ENCODE assay signal across 7 mouse cellular contexts in genomic region chr17:56256239-56256881, GRCm38 (mm10). TPM values are rescaled to one million over a fixed set of nuclear protein-coding genes. Genes with fewer than 3 reads are reported as not detected.
DNase-seq lines count a peak whose midpoint lies in the region; ATAC-seq lines count a peak whose summit lies in the region.

Gene Fem1a, plus strand, starts transcription at chr17:56256810.

- peaks cover 16% of the 10 kb centered on the region for H3K4me1 ChIP-seq in intestine, embryonic 14.5 days (replicated peaks; ENCODE audit: control insufficient read depth, insufficient read depth, low read length)

- H3K9ac ChIP-seq in intestine, embryonic 14.5 days (ENCODE audit: low read length), result peak within 1 kb of the TSS; percentile 53

- peak within 1 kb of the TSS; percentile 87 for H3K4me2 ChIP-seq in intestine, embryonic 14.5 days (ENCODE audit: low read length)

- peaks cover 33% of the 10 kb centered on the region for H3K36me3 ChIP-seq in intestine, embryonic 14.5 days (ENCODE audit: control insufficient read depth, insufficient read depth, low read length)

- H3K27me3 ChIP-seq in intestine, embryonic 14.5 days (replicated peaks; ENCODE audit: control insufficient read depth, insufficient read depth, low read length), result no peaks in the 10 kb centered on the region

- H3K9me3 ChIP-seq in intestine, embryonic 14.5 days (ENCODE audit: control insufficient read depth, low read length), result no peaks in the 10 kb centered on the region

- intact Hi-C loops in left cerebral cortex, postnatal 14 days (cut with DNase I), result no loop called here

- WGBS in intestine, embryonic 14.5 days, result under 1% methylated on average over 28 of the region's 28 CpGs

- peak; percentile 88 for ATAC-seq in intestine, embryonic 14.5 days (replicated peaks; ENCODE audit: low FRiP score, low TSS enrichment, low read depth)

- peak; percentile 83 to 84 for DNase-seq in adrenal gland, adult 18-20 months (ENCODE audit: low spot score in 2 of 2)
- DNase-seq in embryo, embryonic 11 days, result peak; percentile 98
- DNase-seq in gastrocnemius, postnatal 25 days, result peak; percentile 96
- DNase-seq in intestine, embryonic 14.5 days (ENCODE audit: low spot score), result peak; percentile 89
- DNase-seq in left cerebral cortex, postnatal 14 days (ENCODE audit: low spot score in 2 of 2), result peak; percentile 96 to 99
- peak; percentile 98 for DNase-seq in mesoderm, embryonic 11.5 days (ENCODE audit: low read depth, low spot score)
- peak; percentile 95 to 98 for DNase-seq in right cerebral cortex, postnatal 36 days (ENCODE audit: low spot score in 2 of 2)

- peak within 1 kb of the TSS; percentile 74 for H3K4me3 ChIP-seq in intestine, embryonic 14.5 days (ENCODE audit: low read depth, low read length)

- H3K27ac ChIP-seq in intestine, embryonic 14.5 days (ENCODE audit: low read depth), result peak within 1 kb of the TSS; percentile 94

RNA-seq across cellular contexts. Expression of gene Fem1a, which starts in this region (rescaled TPM):
- 10 to 100 TPM; 29.2 to 30.2 TPM for total RNA-seq in adrenal gland, adult 18-20 months (2021)
- 100 to 1,000 TPM; 133 to 135 TPM for total RNA-seq in gastrocnemius, postnatal 25 days (2021)
- 15.3 and 16.1 TPM in 2 replicates for polyA plus RNA-seq in intestine, embryonic 14.5 days (2014; fragmentation: Nextera tagmentation; extraction: Ambion mirVana)
- 10 to 100 TPM; 39.1 to 41.0 TPM for total RNA-seq in left cerebral cortex, postnatal 14 days (2021)

Comparison
In these comparisons a context has a peak if more than half of its experiments do, and no peak if none do; other contexts are left out.
1. Peak in every context shown above with its lines: DNase-seq, ATAC-seq, H3K4me3 ChIP-seq and H3K27ac ChIP-seq.